Mouse (Mus musculus) liver, adult 2 months (tissue): Measurements from ENCODE around the gene Sp1.

ENCODE experiments used
- CTCF ChIP-seq: fragments of 200-500 bp; IDR thresholded peaks from 2 replicates; pipeline ENCODE4 v1.5.1; 2011; ENCODE audit warnings: low read depth, low read length, control low read depth
- POLR2A ChIP-seq: fragments of 200-500 bp; IDR thresholded peaks from 2 replicates; pipeline ENCODE4 v1.6.1; 2011; ENCODE audit warnings: low read length, control low read depth; ENCODE audit not compliant: insufficient read depth; ENCODE audit errors: extremely low read depth

GRCm38 (mm10) chr15:102432046-102432445, 26.1 kb downstream of the Sp1 start:
- no peak for TF ChIP-seq CTCF
- TF ChIP-seq POLR2A: no peak
